Mouse (Mus musculus): ENCODE measurements at regions not wholly inside any gene's neighbourhood (a gene's known extent, or its start where the extent isn't known, plus 50 kb on each side); places are given as distances from the start of the nearest gene placed in this dataset.
A peak's percentile ranks its signal among the peaks of the same experiment; 100 is the strongest.

- no peak for DNase-seq
Measured at GRCm38 (mm10) chr8:97477098-97477457, 1588.7 kb upstream of the Got2 start.

GRCm38 (mm10) chr8:97476430-97477097 lies 1588.2 kb upstream of the Got2 start:
- no peak for DNase-seq

- no peak for DNase-seq
Measured at GRCm38 (mm10) chr8:97473326-97473725, 1585.0 kb upstream of the Got2 start.

DNA sequence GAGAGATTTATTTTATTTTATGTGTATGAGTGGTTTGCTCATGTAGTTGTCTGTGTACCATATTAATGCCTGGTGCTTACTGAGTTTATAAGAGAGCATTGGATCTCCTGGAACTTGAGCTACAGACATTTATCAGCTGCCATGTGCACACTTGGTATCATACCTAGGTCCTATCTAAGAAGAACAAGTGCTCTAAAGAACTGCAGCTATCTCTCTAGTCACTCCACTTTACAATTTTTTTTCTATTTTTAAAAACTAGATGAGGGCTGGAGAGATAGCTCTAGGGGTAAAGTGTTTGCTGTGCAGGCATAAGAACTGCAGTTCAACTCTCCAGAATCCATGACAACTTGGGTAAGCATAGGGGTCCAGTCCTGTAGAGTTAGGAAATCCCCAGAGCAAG lies 1573.1 kb upstream of the Got2 start:
- no peak for DNase-seq

DNA sequence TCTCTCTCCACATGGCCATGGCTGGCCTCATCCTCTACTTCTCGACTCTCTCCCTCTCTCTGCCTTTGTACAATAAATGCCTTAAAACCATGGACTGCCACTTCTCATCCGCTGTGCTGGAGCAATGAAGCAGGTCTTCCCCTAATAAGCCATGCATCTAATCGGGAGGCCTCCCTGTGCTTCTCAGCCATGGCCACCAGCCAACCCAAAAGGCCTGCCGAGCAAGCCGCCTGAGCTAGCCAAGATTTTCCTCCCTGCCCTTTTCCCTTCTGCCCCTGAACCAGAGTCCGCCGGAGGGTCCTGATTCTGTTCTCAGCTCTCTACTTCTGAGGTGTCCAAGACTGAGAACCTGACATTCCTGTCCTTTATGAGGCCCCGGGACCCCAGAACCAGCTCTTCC lies 1559.3 kb upstream of the Got2 start:
- DNase-seq: peak; percentile 74 to 88

GRCm38 (mm10) chr8:97441483-97441882 lies 1553.1 kb upstream of the Got2 start:
- DNase-seq: peak in 1 of 2 experiments; percentile 4

GRCm38 (mm10) chr8:97433584-97433983 lies 1545.2 kb upstream of the Got2 start:
- no peak for DNase-seq

DNA sequence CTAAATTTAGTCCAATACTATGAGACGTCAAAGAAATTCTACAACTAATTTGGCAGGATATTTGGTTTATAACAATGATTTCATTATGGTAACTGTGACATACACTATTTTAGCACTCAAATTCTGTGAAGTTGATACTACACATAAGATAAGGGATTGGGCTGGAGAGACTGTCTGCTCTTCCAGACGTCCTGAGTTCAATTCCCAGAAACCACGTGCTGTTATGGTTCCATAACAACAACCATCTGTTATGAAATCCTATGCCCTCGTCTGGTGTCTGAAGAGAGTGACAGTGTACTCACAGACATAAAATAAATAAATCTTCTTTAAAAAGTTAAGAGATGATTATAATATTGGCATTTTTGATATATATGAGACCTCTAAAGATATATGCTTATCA lies 1543.1 kb upstream of the Got2 start:
- DNase-seq: no peak

DNA sequence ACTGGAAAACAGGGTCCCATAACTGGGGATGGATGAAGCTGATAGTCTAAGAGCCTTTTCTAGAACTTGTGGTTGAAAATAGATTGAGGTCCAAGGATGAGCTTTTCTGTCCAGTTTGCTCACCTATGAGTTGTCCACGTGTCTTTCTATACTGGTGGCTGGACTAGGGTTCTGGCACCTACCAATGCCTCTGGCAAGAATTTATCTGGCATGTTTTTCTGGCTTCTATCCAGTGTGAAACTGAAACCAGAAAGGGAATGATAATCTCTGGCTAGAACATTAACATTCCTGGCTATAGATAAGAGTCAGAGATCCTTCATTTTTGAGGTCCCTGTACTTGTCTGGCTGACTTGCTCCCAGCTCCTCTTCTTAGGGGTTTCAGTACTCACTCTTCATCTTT lies 1534.0 kb upstream of the Got2 start:
- DNase-seq: peak; percentile 59 to 72

DNA sequence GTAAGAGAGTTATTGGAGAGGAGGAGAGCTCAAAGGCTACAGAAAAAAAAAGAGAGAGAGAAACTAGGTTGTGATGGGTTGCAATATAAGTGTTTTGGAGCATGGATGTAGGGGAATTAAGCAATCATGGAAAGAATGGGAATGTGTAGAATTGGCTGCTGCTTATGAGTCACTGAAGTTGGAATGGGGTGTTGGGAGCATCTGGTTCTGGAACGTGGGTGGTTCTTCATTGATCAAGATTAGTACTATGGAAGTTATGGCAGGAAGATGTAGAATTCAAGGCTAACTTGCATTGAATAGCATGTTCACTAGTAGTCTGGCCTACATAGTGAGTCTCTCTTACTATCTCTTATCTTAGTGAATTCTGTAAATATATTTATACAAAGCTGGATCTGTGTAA lies 1526.4 kb upstream of the Got2 start:
- DNase-seq: no peak

- no peak for DNase-seq
Measured at GRCm38 (mm10) chr8:97403308-97403707, 1515.0 kb upstream of the Got2 start.

DNA sequence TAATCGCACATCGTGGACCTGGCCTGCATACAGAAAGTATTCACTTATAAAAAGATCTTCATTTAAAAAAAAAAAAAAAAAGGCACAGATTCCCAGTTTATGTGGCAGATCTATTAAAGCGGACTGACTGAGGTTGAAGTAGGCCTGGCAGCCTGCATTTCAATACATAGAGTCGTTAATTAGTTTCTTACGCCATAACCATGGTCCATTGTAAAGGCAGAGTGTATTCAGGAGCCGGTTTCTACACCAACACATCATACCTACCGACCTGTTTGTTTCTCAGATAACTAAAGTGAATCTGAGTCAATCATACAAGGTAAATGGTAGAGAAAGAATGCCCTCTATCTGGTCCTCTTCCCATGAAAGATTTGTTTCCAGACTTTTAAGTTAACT lies 1509.0 kb upstream of the Got2 start:
- DNase-seq: no peak

GRCm38 (mm10) chr8:97396634-97397326 lies 1508.4 kb upstream of the Got2 start:
- DNase-seq: no peak

GRCm38 (mm10) chr8:97389651-97390050 lies 1501.3 kb upstream of the Got2 start:
- peak; percentile 6 to 15 for DNase-seq

GRCm38 (mm10) chr8:97389149-97389548 lies 1500.8 kb upstream of the Got2 start:
- no peak for DNase-seq

DNA sequence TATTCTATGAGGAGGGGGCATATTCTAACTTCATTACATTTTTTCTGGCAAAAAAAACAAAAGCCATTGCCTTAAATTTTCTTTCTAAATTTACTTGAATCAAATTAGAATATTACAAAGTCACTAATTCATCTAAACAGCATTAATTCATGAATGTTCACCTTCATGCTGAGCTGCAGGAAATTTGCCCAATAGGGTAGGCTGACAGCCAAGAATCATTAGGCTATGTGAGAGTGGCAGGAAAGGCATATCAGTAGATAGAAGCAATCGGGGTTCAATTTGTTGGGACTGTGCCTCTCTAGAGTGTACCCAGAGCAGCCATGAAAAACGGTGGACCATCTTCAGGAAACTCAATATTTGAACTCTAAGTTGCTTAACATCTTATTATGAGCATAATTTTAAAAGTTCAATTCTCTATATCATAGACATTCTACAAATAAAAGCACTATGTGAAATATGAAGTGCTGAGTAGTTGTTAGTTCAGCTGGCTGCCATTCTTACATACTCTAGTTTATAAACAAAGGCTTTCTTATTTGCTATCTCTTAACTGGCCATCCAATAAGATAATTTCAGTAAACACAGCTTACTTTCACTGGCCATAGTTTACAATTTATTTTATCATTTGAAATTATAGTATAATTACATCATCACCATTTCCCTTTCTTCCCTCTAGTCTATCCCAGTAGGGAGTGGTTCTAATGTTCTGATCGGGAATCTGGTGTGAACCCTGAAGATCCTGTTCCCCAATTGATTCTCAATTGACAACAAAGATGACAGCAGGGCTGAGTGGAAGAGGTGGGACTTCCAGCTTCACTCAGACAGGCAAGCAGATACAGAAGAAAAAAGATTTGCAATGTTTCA lies 1486.8 kb upstream of the Got2 start:
- DNase-seq: peak; percentile 78 to 80

GRCm38 (mm10) chr8:97346630-97347029 lies 1458.3 kb upstream of the Got2 start:
- no peak for DNase-seq

DNA sequence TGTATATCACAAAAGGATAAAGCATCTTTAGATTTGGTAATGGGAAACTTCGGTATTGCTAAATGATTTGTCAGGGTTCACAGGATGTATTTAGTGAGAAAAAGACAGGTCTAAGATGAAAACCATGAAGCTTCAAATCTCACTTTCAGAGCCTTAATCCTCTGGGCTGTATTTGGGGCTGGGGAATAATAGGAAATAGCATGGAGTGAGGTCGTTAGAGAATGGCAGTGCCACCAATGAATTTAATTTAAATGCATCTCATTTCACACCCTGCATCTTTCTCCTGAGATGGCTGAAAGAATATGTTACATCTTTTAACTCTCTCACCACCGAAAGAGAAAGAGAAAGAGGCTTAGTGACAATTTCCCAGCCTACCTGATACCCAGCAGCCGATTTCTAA lies 1427.2 kb upstream of the Got2 start:
- DNase-seq: no peak

DNA sequence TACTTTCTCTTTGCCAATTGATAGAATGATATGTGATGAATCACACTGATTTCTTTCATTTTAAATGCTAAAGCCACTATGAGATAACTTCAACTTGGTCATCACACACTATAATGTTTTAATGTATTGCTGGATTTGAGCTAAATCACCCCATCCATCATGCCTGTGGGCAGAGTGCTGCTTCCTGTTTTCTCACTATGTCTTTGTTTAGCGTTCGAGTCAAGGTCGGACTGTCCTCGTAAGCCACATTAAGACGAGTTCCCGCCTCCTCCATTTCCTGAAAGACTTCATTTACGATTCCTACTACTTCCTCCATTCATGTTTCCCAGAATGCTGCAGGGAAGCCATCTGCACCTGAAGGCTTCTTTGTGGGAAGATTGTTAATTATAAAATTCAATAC lies 1420.0 kb upstream of the Got2 start:
- DNase-seq: no peak

DNA sequence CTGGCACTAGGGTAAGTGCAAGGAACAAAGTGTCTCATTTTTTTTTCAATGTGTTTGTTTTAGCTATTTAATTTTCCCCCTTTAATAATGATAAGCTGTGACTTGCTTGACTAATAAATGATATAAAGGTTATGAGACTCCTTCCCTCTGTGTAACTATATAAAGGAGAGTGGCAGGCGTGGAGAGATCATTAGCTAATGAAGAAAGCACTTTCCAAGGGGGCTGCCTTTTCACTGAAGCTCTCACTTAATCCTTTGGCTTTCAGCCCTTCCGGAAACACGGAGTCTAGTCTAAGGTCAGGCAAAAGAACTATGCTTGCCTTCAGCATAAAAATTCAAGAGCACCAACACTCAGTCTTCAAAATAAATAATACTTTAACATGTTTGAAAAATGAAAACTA lies 1382.2 kb upstream of the Got2 start:
- no peak for DNase-seq

GRCm38 (mm10) chr8:97260964-97261363 lies 1372.6 kb upstream of the Got2 start:
- peak; percentile 69 to 78 for DNase-seq

GRCm38 (mm10) chr8:97254169-97254568 lies 1365.8 kb upstream of the Got2 start:
- peak; percentile 23 to 34 for DNase-seq

GRCm38 (mm10) chr8:97252232-97252631 lies 1363.9 kb upstream of the Got2 start:
- DNase-seq: no peak

DNA sequence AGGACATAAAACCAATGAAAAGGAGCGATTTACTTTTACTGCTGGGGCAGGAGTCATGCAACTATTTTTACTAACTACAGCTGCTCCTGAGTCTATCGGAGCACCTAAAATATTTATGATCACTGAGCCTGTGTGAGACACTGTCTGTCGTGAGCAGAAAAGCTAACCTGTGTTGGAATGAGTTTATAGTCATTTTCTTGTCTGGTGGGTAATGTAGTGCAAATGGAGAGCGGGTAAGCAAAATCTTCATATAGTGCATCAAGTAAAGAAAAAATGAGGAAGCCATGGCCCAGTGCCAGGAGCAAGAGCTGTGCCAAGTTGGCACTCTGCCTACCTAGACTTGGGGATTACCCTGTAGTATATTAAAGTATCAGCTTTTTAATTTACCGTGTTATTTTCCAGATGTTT lies 1363.1 kb upstream of the Got2 start:
- peak; percentile 73 to 74 for DNase-seq
